Mouse (Mus musculus): Measurements from ENCODE around the gene Tbc1d1. TPM values are rescaled to one million over a fixed set of nuclear protein-coding genes. Genes with fewer than 3 reads are reported as not detected.
A peak's percentile ranks its signal among the peaks of the same experiment; 100 is the strongest.

Gene Tbc1d1
- polyA plus RNA-seq, 1 experiment: 3.8 TPM

DNA sequence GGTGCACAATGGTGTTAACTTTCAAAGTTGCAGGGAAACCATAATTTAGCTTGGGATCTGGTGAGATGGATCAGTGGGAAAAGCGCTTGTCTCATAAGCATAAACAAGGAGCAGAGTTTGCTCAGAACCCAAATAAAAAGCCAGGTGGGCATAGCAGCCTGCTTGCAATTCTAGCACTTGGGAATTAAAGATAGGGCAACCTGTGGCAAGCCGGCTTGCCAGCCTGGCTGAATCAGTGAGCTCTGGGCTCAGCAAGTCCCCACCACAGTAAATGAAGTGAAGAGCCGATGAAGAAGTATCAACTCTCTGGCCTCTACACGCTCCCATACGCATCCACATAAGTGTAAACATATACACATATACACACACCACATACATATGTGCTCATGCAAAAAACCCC, 59.7 kb downstream of the Tbc1d1 start:
- TF ChIP-seq FLI1 (IDR thresholded peaks at IDR 0.05; ENCODE audit: low read length) (no peak), GATA1 (IDR thresholded peaks at IDR 0.05; ENCODE audit: borderline replicate concordance, low read length) (no peak)
- Histone ChIP-seq H3K4me3 (replicated peaks) (no peak overlapping the region), H3K36me3 (replicated peaks; ENCODE audit: low read length) (peaks cover 3% of the 10 kb centered on the region), H3K27me3 (replicated peaks) (no peaks in the 10 kb centered on the region), H3K4me1 (peaks cover 41% of the 10 kb centered on the region), H3K9me3 (no peaks in the 10 kb centered on the region)

DNA sequence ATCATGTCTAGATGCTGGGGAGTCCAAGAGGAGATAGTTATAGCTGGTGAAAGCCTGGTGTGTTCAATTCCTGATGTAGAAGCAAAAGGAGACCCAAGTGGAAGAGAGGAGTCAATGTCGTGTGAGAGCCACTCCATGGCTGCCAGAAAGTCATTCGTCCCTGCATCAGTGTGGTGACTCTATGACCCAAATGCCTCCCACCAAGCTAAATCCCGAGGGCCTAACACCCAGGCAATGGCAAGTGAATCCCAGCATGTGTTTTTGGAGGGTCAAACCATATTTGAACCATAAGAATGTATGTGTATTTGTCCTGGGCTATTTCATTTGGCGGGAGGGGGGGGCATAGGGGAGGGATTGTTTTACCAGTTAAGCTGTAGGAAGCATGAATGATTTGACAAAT, 60.2 kb downstream of the Tbc1d1 start:
- peaks cover 39% of the 10 kb centered on the region for H3K4me1 ChIP-seq
- H3K36me3 ChIP-seq (replicated peaks; ENCODE audit: low read length): peaks cover 6% of the 10 kb centered on the region
- H3K27me3 ChIP-seq (replicated peaks): no peaks in the 10 kb centered on the region
- H3K9me3 ChIP-seq: no peaks in the 10 kb centered on the region
- H3K4me3 ChIP-seq (replicated peaks): no peak overlapping the region
- no peak for TF ChIP-seq FLI1 (IDR thresholded peaks at IDR 0.05; ENCODE audit: low read length)
- TF ChIP-seq GATA1 (IDR thresholded peaks at IDR 0.05; ENCODE audit: borderline replicate concordance, low read length): no peak

DNA sequence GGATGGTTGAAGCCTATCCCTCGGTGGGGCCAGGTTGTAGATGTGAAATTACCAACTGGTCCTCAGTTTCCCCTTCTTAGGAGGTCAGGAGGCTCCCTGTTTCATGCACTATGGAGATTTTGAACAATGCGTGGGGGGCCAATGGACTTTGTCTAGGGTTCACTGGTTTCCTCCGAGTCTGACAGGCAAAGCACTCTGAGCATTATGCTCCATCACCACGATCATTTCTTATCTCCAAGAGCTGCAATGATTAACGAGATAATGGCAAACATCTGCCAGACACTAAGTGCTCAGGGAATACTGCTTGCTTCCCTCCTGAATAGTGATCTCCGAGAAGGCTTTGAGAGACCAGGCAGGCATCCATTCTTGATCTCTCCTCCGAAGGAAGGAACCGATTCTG, 61.2 kb downstream of the Tbc1d1 start:
- Histone ChIP-seq H3K4me1 (peaks cover 29% of the 10 kb centered on the region), H3K4me3 (replicated peaks) (no peak overlapping the region)
- no peak for TF ChIP-seq FLI1 (IDR thresholded peaks at IDR 0.05; ENCODE audit: low read length)
- TF ChIP-seq GATA1 (IDR thresholded peaks at IDR 0.05; ENCODE audit: borderline replicate concordance, low read length): no peak

DNA sequence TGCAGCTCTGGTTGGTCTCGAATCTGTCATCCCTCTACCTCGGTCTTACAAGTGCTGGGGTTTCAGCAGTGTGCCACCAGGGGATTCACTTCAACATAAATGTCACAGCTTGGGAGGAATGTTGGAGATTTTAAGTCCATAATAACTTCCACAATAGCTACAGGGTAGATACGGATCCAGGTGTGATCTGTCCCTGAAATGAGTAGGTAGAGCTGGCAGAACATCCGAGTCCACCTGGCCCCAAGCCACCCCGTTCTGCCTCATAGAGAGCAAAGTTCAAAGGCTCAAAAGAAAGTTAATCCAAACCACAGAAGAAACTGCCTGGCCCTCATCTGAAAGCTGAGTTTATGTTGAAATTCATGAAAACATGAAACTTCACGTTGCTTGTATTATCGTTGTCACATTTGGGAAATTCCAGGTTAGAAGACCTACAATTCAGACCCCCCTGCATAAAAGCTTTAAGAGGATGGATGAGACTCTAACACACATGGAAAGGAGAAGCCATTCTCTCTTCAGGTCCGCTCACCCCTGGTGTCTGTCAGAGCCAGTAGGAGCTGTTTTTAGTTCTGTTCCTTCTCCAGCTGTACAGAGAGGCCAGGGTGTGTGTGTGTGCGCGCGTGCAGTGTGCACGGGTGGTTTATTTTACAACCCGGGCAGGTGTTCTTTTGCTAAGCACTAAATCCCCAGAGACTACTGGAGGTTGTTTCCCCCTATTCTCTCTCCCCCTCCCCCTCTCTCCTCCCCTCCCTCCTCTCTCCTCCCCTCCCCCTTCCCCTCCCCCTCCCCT, 61.9 kb downstream of the Tbc1d1 start:
- no peaks in the 10 kb centered on the region for H3K27me3 ChIP-seq (replicated peaks)
- H3K9me3 ChIP-seq: peaks cover 7% of the 10 kb centered on the region
- peaks cover 20% of the 10 kb centered on the region for H3K36me3 ChIP-seq (replicated peaks; ENCODE audit: low read length)

More for the DNA sequence above, 61.2 kb downstream of the Tbc1d1 start:
- Histone ChIP-seq H3K9me3 (peaks cover 4% of the 10 kb centered on the region; the same call in 1 of the 2 replicates), H3K36me3 (replicated peaks; ENCODE audit: low read length) (peaks cover 14% of the 10 kb centered on the region), H3K27me3 (replicated peaks) (no peaks in the 10 kb centered on the region)

DNA sequence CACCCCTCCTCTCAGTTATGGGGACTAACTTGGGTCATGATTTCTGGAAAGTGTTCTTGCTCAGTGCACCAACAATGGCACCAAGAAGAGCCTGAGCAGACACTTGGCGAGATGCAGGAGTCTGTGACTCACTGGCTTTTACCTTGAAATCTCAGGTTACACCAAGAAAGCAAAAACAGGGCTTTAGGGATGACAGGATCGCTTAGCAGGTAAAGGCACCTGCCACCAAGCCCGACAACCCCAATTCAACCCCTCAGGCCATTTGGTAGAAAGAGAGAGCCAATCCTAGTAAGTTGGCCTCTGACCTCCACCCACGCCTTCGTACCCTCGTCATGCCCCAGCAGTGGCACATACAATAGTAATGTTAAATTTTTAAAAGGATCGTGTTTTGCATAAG, 62.5 kb downstream of the Tbc1d1 start:
- TF ChIP-seq GATA1 (IDR thresholded peaks at IDR 0.05; ENCODE audit: borderline replicate concordance, low read length) (no peak), FLI1 (IDR thresholded peaks at IDR 0.05; ENCODE audit: low read length) (no peak)
- no peak overlapping the region for H3K4me3 ChIP-seq (replicated peaks)
- H3K4me1 ChIP-seq: peaks cover 22% of the 10 kb centered on the region
- H3K27me3 ChIP-seq (replicated peaks): no peaks in the 10 kb centered on the region
- H3K9me3 ChIP-seq: peaks cover 12% of the 10 kb centered on the region
- peaks cover 24% of the 10 kb centered on the region for H3K36me3 ChIP-seq (replicated peaks; ENCODE audit: low read length)

More for the DNA sequence above, 61.9 kb downstream of the Tbc1d1 start:
- TF ChIP-seq GATA1 (IDR thresholded peaks at IDR 0.05; ENCODE audit: borderline replicate concordance, low read length) (no peak), FLI1 (IDR thresholded peaks at IDR 0.05; ENCODE audit: low read length) (no peak)
- H3K4me1 ChIP-seq: peaks cover 22% of the 10 kb centered on the region
- H3K4me3 ChIP-seq (replicated peaks): no peak overlapping the region

DNA sequence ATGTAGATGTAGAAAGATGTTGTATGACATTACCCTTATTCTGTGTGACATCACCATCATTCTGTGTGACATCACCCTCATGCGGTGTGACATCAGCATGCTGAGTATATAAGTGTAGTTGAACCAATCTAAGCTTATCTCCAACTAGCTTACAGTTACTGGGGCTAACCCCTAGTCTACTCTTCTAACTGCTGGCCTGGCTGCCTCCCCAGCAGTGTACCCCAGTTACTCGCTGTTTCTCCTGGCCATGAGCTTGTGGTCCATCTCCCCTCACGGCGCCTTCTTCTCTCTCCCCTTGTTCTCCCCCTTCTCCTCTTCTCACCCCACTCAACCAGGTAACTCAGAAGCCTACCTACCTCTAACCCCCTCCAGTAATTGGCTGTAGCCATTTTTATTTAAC, 64.7 kb downstream of the Tbc1d1 start:
- TF ChIP-seq GATA1 (IDR thresholded peaks at IDR 0.05; ENCODE audit: borderline replicate concordance, low read length): no peak
- TF ChIP-seq FLI1 (IDR thresholded peaks at IDR 0.05; ENCODE audit: low read length): no peak
- no peaks in the 10 kb centered on the region for H3K27me3 ChIP-seq (replicated peaks)
- H3K4me3 ChIP-seq (replicated peaks): no peak overlapping the region
- peaks cover 15% of the 10 kb centered on the region for H3K9me3 ChIP-seq
- peaks cover 38% of the 10 kb centered on the region for H3K4me1 ChIP-seq
- H3K36me3 ChIP-seq (replicated peaks; ENCODE audit: low read length): peaks cover 31% of the 10 kb centered on the region

DNA sequence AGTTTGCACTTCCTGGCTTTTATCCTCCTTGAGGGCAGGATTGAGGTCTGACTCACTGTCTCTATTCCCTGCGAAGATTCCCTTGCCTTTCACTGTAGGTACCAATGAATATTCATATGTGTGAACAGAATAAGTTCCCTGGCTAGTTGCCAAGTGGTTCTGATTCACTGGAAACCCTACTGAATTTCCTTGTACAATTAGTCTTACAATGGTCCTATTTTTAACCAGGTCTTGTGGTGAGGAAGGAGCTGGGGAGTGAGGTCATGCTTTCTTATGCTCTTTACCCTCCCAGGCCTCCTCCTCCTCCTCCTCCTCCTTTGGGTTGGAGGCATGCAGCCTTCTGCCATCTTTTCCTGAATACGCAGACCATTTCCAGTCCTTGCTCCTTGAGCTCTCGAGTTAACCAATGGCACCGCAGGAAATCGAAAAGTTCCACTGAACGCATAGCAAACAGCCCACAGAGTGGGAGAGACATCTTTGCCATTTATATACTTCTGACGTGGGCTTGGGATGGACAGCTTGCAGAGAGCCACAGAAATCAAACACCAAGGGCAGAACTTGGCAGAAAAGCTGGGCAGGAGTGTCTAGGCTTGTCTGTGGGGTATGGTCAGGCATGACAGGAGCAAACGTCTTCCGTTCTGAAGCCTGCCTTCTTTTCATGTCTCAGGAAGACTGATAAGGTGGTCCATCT, 68.8 kb downstream of the Tbc1d1 start:
- Histone ChIP-seq H3K4me1 (peaks cover 36% of the 10 kb centered on the region), H3K9me3 (peaks cover 15% of the 10 kb centered on the region), H3K4me3 (replicated peaks) (no peak overlapping the region), H3K36me3 (replicated peaks; ENCODE audit: low read length) (peaks cover 31% of the 10 kb centered on the region), H3K27me3 (replicated peaks) (no peaks in the 10 kb centered on the region)
- TF ChIP-seq FLI1 (IDR thresholded peaks at IDR 0.05; ENCODE audit: low read length) (no peak), GATA1 (IDR thresholded peaks at IDR 0.05; ENCODE audit: borderline replicate concordance, low read length) (no peak)

DNA sequence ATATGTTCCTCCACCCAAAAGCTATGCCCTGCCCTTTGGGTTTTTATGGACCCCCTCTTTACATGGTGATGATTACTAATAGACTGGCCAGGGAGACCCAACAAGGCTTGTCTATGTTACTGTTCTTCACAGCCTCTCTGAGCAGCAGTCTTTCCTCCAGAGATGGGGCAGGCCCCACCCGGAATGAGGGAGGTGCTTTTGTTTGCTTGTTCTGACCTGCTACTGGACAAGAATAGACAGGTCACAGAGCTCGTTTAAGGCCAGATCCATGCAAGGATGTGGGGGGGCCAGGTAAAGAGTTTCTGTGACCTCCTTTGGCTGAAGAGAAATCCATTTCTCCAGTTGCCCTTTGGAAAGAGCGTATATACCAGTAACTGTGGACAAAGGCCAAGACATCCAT, 72.1 kb downstream of the Tbc1d1 start:
- TF ChIP-seq GATA1 (IDR thresholded peaks at IDR 0.05; ENCODE audit: borderline replicate concordance, low read length) (no peak), FLI1 (IDR thresholded peaks at IDR 0.05; ENCODE audit: low read length) (no peak)
- Histone ChIP-seq H3K36me3 (replicated peaks; ENCODE audit: low read length) (peaks cover 9% of the 10 kb centered on the region), H3K27me3 (replicated peaks) (no peaks in the 10 kb centered on the region), H3K4me1 (peaks cover 33% of the 10 kb centered on the region), H3K4me3 (replicated peaks) (no peak overlapping the region), H3K9me3 (peaks cover 5% of the 10 kb centered on the region; the same call in 1 of the 2 replicates)

DNA sequence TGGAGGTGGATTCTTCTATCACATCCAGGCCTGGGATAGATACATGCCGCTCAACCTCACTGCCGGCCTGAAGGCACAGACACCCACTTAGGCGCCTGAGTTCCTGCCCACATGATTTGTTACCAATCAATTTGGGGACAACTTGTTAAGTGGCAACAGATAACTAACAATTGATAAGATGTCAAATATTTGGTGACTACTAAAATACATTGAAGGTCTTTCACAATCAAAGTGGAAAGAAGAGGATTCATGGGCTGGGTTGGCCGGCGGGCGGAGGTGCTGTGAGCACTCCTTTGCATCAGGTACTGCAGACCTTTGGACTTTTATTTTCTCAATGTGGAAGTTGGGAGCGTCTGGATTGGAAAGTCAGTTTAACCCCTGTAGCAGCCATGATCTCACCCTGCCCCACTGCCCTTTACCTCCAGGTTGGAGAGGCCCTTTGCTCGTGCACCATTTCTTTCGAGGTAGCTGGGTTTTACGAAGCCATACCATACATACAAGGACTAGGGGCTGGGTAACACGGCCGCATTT, 73.3 kb downstream of the Tbc1d1 start:
- Histone ChIP-seq H3K27me3 (replicated peaks) (no peaks in the 10 kb centered on the region), H3K9me3 (no peaks in the 10 kb centered on the region), H3K36me3 (replicated peaks; ENCODE audit: low read length) (peaks cover 4% of the 10 kb centered on the region), H3K4me1 (peaks cover 37% of the 10 kb centered on the region), H3K4me3 (replicated peaks) (peak overlapping the region; percentile 96)
- TF ChIP-seq GATA1 (IDR thresholded peaks at IDR 0.05; ENCODE audit: borderline replicate concordance, low read length) (no peak), FLI1 (IDR thresholded peaks at IDR 0.05; ENCODE audit: low read length) (no peak)

DNA sequence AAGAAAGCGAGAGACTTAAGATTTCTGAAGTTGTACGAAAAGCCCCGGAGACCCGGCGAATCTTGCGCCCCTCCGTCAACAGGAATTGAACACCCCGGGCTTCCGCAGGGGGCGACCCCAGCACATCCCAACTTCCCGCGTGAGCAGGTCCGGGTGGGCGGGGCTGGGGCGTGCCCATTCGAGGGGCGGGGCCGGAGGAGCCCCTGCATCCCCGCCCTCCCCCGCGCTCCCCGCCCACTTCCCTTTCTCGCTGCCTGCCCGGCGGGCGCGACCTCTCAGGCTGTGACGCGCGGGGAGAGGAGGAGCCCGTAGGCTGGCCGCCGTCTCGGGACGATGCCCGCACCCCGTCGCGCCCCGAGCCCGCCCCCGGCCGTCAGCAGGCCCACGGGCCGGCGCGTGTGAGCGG, 74.0 kb downstream of the Tbc1d1 start:
- Histone ChIP-seq H3K4me1 (peaks cover 37% of the 10 kb centered on the region), H3K27me3 (replicated peaks) (no peaks in the 10 kb centered on the region), H3K4me3 (replicated peaks) (peak overlapping the region; percentile 96), H3K9me3 (no peaks in the 10 kb centered on the region), H3K36me3 (replicated peaks; ENCODE audit: low read length) (peaks cover 3% of the 10 kb centered on the region)
- TF ChIP-seq GATA1 (IDR thresholded peaks at IDR 0.05; ENCODE audit: borderline replicate concordance, low read length) (no peak), FLI1 (IDR thresholded peaks at IDR 0.05; ENCODE audit: low read length) (no peak)

Measured in megakaryocyte, embryonic 14.5 days (primary cell).